Mouse (Mus musculus) lung, embryonic 14.5 days (tissue): Measurements from ENCODE around the gene Kif18a. TPM values are rescaled to one million over a fixed set of nuclear protein-coding genes. Genes with fewer than 3 reads are reported as not detected.

Experiments used
- ATAC-seq: fragments of 200-750 bp; cut with Nextera tagmentation; 2 replicates; pipeline ENCODE4 v1.8.0; 2017; ENCODE audit warnings: mild to moderate bottlenecking, moderate TSS enrichment, moderate library complexity; ENCODE audit not compliant: insufficient read depth
- DNase-seq: peaks from one replicate; pipeline ENCODE4 v3.0.0-alpha.2; 2015
- H3K27ac ChIP-seq: fragments of 300-500 bp; sonication (generic); 2 replicates; pipeline ENCODE4 v1.5.1; 2014; ENCODE audit warnings: low read depth, mild to moderate bottlenecking, moderate library complexity
- H3K27me3 ChIP-seq: fragments of 300-500 bp; sonication (generic); 2 replicates; pipeline ENCODE4 v1.6.1; 2014; ENCODE audit warnings: low read length, control low read depth; ENCODE audit not compliant: insufficient read depth
- H3K36me3 ChIP-seq: fragments of 300-500 bp; sonication (generic); 2 replicates; pipeline ENCODE4 v1.6.1; 2014; ENCODE audit warnings: control low read depth; ENCODE audit not compliant: insufficient read depth
- H3K4me1 ChIP-seq: fragments of 300-500 bp; sonication (generic); 2 replicates; pipeline ENCODE4 v1.6.1; 2014; ENCODE audit warnings: antibody characterized with exemption, control low read depth; ENCODE audit not compliant: insufficient read depth
- H3K4me2 ChIP-seq: fragments of 300-500 bp; sonication (generic); 2 replicates; pipeline ENCODE4 v1.6.1; 2014; ENCODE audit warnings: mild to moderate bottlenecking
- H3K4me3 ChIP-seq: fragments of 300-500 bp; sonication (generic); 2 replicates; pipeline ENCODE4 v1.5.1; 2014; ENCODE audit warnings: low read depth, low read length
- H3K9ac ChIP-seq: fragments of 300-500 bp; sonication (generic); 2 replicates; pipeline ENCODE4 v1.6.1; 2014
- H3K9me3 ChIP-seq: fragments of 300-500 bp; sonication (generic); 2 replicates; pipeline ENCODE4 v1.6.1; 2016; ENCODE audit warnings: low read depth, low read length, control low read depth
- CTCF ChIP-seq: IDR thresholded peaks from 2 replicates; pipeline ENCODE4 v1.5.1; 2016; ENCODE audit warnings: antibody characterized with exemption, low read depth
- WGBS: fragments of 180-500 bp; shearing (Covaris S2); extraction: QIAGEN DNeasy Blood & Tissue Kit; methylation state at CpG from one replicate; pipeline ENCODE4 v1.1.7; 2014; 5-methylcytosine and 5-hydroxymethylcytosine counted together
- polyA plus RNA-seq: library from polyadenylated mRNA; unstranded; fragments of >200 nt; fragmentation: Nextera tagmentation; extraction: Ambion mirVana; gene quantifications from 2 replicates; pipeline ENCODE4 v1.2.1, GENCODE M21; 2014

The Kif18a gene
- polyA plus RNA-seq, 1 experiment from 2014 or later: 28.7 TPM

DNA sequence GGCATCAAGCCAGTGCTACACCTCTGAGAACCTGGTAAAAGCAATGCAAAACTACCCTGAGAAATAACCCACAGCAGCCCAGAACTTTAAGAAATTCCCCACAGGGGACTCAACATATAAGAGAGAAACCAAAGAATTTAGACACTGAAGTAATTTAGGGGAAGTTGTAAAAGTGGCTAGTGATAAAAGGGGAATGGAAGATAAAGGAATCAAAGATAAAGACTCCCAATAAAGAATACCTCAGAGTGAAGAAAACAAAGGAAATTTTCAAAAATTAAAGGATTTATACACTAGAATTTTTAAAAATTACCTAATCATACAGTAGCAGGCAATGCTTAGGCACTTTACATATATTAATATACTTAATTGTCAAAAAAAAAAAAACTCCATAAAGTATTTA is 23.1 kb downstream of the Kif18a start:
- no peak overlapping the region for H3K4me2 ChIP-seq
- H3K4me1 ChIP-seq: no peaks in the 10 kb centered on the region

DNA sequence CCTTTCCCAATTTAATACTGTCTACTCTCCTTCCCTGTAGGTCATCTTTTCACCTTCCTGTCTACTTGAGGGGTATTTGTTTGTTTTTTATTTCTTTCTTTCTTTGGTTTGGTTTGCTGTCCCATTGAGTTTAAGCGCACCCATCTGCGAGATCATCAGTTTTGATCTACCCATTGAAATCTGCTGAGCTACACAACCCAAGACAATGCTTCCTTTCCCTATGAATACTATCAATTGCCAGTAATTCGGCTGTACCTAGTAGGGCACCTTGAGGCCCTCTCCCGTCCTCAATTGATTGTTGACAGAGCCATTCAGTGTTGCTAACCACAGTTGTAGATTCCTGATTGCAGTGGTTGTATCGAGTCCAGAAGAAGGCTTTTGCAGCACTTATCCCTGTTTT is 30.8 kb downstream of the Kif18a start:
- DNase-seq (no peak), ATAC-seq (no peak)
- 97% methylated on average over 5 of the region's 5 CpGs for WGBS

More for the DNA sequence above, 23.1 kb downstream of the Kif18a start:
- ATAC-seq (no peak), DNase-seq (no peak)
- Histone ChIP-seq H3K9me3 (no peaks in the 10 kb centered on the region), H3K27ac (no peak overlapping the region), H3K36me3 (peaks cover 34% of the 10 kb centered on the region), H3K9ac (no peak overlapping the region), H3K4me3 (no peak overlapping the region), H3K27me3 (no peaks in the 10 kb centered on the region)
- TF ChIP-seq CTCF: no peak

DNA sequence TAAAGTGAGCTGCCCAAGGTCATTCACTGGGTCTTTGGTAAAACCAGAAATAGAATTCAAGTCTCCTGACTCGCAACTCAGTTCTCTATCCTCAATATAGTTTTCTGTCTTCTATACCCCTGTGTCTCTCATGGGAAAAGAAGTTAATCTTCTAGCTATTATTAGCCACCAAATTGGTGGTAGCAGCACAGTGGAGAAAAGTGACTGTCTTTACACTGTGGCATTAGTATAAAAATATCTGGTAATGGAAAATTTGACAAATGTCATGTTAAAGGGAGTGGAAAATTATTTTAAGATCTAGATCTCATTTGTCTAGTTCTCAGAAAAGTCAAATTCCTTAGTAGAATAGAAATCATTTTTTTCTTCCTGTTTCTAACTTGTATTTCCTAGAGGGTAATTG is 51.3 kb downstream of the Kif18a start:
- H3K4me3 ChIP-seq: no peak overlapping the region
- WGBS: 100% methylated on average over 1 of the region's 1 CpGs
- H3K36me3 ChIP-seq: peaks cover 5% of the 10 kb centered on the region
- H3K27ac ChIP-seq: no peak overlapping the region
- H3K4me2 ChIP-seq: no peak overlapping the region
- no peak for ATAC-seq
- no peak for DNase-seq
- H3K27me3 ChIP-seq: no peaks in the 10 kb centered on the region
- no peak for TF ChIP-seq CTCF
- no peak overlapping the region for H3K9ac ChIP-seq
- H3K9me3 ChIP-seq: no peaks in the 10 kb centered on the region
- H3K4me1 ChIP-seq: no peaks in the 10 kb centered on the region

More for the DNA sequence above, 30.8 kb downstream of the Kif18a start:
- no peak overlapping the region for H3K4me3 ChIP-seq
- H3K27me3 ChIP-seq: no peaks in the 10 kb centered on the region
- TF ChIP-seq CTCF: no peak
- H3K4me1 ChIP-seq: no peaks in the 10 kb centered on the region
- no peak overlapping the region for H3K9ac ChIP-seq
- peaks cover 23% of the 10 kb centered on the region for H3K36me3 ChIP-seq
- no peak overlapping the region for H3K4me2 ChIP-seq
- no peaks in the 10 kb centered on the region for H3K9me3 ChIP-seq
- H3K27ac ChIP-seq: no peak overlapping the region

DNA sequence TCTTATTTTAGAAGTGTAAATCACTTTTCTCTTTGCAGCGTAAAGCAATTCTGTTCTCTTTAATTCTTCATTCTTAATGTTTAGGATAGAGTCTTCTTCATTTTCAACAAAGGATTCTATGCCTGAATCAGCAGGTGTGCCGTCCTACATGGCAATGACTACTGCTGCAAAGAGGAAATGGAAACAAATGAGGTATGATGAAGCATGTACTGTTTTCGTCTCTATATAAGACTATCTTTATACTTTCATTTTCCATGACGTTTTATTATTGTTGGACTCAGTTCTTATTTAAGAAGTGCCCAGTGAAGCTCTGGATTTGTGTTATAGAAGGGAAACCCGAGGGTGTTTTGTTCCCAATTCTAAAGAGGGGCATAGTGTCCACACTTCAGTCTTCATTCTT is 53.7 kb downstream of the Kif18a start:
- no peak overlapping the region for H3K4me3 ChIP-seq
- no peaks in the 10 kb centered on the region for H3K9me3 ChIP-seq
- no peaks in the 10 kb centered on the region for H3K4me1 ChIP-seq
- DNase-seq (no peak), ATAC-seq (no peak)
- H3K9ac ChIP-seq: no peak overlapping the region
- peaks cover 14% of the 10 kb centered on the region for H3K36me3 ChIP-seq
- H3K4me2 ChIP-seq: no peak overlapping the region
- H3K27ac ChIP-seq: no peak overlapping the region
- H3K27me3 ChIP-seq: no peaks in the 10 kb centered on the region
- 93% methylated on average over 5 of the region's 5 CpGs for WGBS
- no peak for TF ChIP-seq CTCF

DNA sequence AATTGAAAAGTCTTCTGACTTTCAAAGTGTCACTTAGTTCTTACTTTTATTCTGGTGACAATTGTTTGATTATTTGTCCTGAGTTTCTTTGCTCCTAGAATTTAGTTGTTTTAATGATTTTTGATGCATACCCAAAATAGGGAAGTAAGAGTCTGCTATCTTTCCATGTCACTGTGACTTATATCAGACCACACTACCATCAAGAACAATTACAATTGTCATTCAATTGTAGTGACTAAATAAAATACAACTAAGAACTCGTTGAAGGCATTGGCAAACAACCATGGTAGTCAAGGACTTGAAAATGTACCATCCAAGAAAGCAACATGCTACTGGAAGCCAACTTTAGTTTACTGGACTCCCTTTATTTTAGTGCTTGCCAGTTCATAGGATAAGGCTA is 55.2 kb downstream of the Kif18a start:
- Histone ChIP-seq H3K4me2 (no peak overlapping the region), H3K9ac (no peak overlapping the region), H3K27ac (no peak overlapping the region), H3K4me1 (no peaks in the 10 kb centered on the region), H3K36me3 (peaks cover 14% of the 10 kb centered on the region), H3K4me3 (no peak overlapping the region), H3K9me3 (no peaks in the 10 kb centered on the region), H3K27me3 (no peaks in the 10 kb centered on the region)
- DNase-seq (no peak), ATAC-seq (no peak)
- 90% methylated on average over 1 of the region's 1 CpGs for WGBS
- TF ChIP-seq CTCF: no peak

DNA sequence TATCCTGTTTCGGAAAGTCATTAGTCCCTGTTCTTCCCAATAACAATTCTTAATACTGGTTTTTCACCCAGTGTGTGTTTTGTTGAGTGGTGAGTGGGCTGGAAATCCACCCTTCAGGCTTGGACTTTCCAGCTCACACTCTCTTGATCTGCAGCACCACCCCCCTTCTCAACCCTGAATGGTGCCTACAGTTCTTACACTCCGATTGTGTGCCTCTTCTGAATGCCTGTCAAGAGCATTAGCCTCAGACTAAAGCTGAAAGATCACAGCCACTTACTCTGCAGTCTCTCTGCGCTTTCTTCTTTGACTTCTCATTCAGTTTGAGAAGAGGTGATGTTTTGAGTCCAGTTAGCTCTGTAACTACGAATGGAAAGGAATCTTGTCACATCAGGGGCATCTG is 64.8 kb downstream of the Kif18a start:
- Histone ChIP-seq H3K27me3 (no peaks in the 10 kb centered on the region), H3K9me3 (no peaks in the 10 kb centered on the region), H3K27ac (no peak overlapping the region), H3K36me3 (0 out of 2 replicates have a peak, but pooled peaks cover 5% of the 10 kb centered on the region), H3K4me1 (no peaks in the 10 kb centered on the region), H3K4me3 (no peak overlapping the region), H3K4me2 (no peak overlapping the region), H3K9ac (no peak overlapping the region)
- DNase-seq (no peak), ATAC-seq (no peak)
- TF ChIP-seq CTCF: no peak
- WGBS: 89% methylated on average over 4 of the region's 4 CpGs

DNA sequence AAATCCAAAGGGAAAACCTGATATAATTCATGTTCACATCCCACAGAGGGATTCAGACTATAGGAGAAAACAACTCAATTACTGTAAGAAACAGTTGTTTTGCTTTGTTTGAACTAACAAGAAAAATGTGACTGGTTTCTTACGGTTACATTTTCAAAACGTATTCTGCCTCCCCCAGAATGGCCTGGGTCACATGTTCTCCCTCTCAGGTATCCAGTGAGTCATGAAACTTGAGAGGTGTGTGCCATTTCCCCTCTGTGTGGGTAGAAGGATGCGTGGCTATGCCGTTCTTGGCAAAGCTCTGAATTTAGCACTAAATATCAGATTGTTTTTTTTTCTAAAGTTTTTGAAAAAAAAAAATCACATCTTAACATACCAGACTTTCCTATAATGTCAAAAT is 68.2 kb downstream of the Kif18a start:
- DNase-seq (no peak), ATAC-seq (no peak)
- TF ChIP-seq CTCF: no peak
- Histone ChIP-seq H3K9ac (no peak overlapping the region), H3K4me1 (no peaks in the 10 kb centered on the region), H3K4me2 (no peak overlapping the region), H3K27ac (no peak overlapping the region), H3K27me3 (no peaks in the 10 kb centered on the region), H3K36me3 (no peaks in the 10 kb centered on the region), H3K4me3 (no peak overlapping the region), H3K9me3 (no peaks in the 10 kb centered on the region)
- WGBS: 69% methylated on average over 4 of the region's 4 CpGs
